Mouse (Mus musculus) CH12.LX (cell line): ENCODE measurements at regions not wholly inside any gene's neighbourhood (a gene's known extent, or its start where the extent isn't known, plus 50 kb on each side); places are given as distances from the start of the nearest gene placed in this dataset.

ENCODE experiments used
- DNase-seq: peaks from one replicate; pipeline ENCODE4 v3.0.0-alpha.2; 2013; ENCODE audit errors: extremely low read depth
- H3K27ac ChIP-seq: 2 replicates; pipeline ENCODE4 v1.5.1; 2012; ENCODE audit warnings: low read depth, mild to moderate bottlenecking, control low read depth, moderate library complexity; ENCODE audit not compliant: insufficient read depth
- H3K27me3 ChIP-seq: replicated peaks from 2 replicates; pipeline ENCODE3; 2012; ENCODE audit warnings: inconsistent platforms
- H3K36me3 ChIP-seq, 2 experiments: replicated peaks in 1 of 2; 2 replicates each; pipeline versions ENCODE3 to v1.6.1; 2012; ENCODE audit warnings: inconsistent platforms in 1 of 2, low read length in 1 of 2, mild to moderate bottlenecking in 1 of 2, mixed read lengths in 1 of 2, moderate library complexity in 1 of 2; ENCODE audit not compliant: control insufficient read depth in 1 of 2, insufficient read depth in 1 of 2
- H3K4me1 ChIP-seq, 2 experiments: 2 replicates each; pipeline ENCODE4 v1.6.1; 2012; ENCODE audit warnings: inconsistent platforms in 1 of 2, moderate library complexity in 1 of 2; ENCODE audit not compliant: insufficient read depth in 2 of 2, control insufficient read depth in 1 of 2
- H3K4me2 ChIP-seq: 2 replicates; pipeline ENCODE4 v1.6.1; 2012; ENCODE audit warnings: low read depth, mild to moderate bottlenecking, control low read depth; ENCODE audit not compliant: poor library complexity, insufficient read depth, severe bottlenecking
- H3K4me3 ChIP-seq, 3 experiments: fragments of 150-350 bp in 1 of 3; sonication (generic) in 1 of 3; replicated peaks in 1 of 3; 2 replicates each; pipeline versions ENCODE3 to v1.5.1; 2011 to 2012; ENCODE audit warnings: low read depth in 2 of 3, low read length in 2 of 3, mild to moderate bottlenecking in 2 of 3, moderate library complexity in 2 of 3, control low read depth in 1 of 3, improper control_type of control experiment in 1 of 3, inconsistent platforms in 1 of 3, mixed read lengths in 1 of 3; ENCODE audit not compliant: poor library complexity in 1 of 3
- H3K79me2 ChIP-seq: replicated peaks from 2 replicates; pipeline ENCODE4 v1.6.1; 2012; ENCODE audit warnings: mild to moderate bottlenecking, moderate library complexity; ENCODE audit not compliant: control insufficient read depth, poor library complexity, insufficient read depth, severe bottlenecking; ENCODE audit errors: extremely low read depth
- H3K9ac ChIP-seq: 2 replicates; pipeline ENCODE4 v1.6.1; 2012; ENCODE audit warnings: low read depth, mild to moderate bottlenecking, control low read depth, moderate library complexity; ENCODE audit not compliant: insufficient read depth
- H3K9me3 ChIP-seq: replicated peaks from 2 replicates; pipeline ENCODE3; 2012; ENCODE audit warnings: low read length, inconsistent platforms, mixed read lengths
- CHD1 ChIP-seq: IDR thresholded peaks from 2 replicates; pipeline ENCODE4 v1.6.1; 2012; ENCODE audit warnings: low read depth, low read length, improper control_type of control experiment, inconsistent platforms
- CHD2 ChIP-seq: IDR thresholded peaks from 2 replicates; pipeline ENCODE4 v1.6.1; 2011; ENCODE audit warnings: low read length, improper control_type of control experiment
- CTCF ChIP-seq, 2 experiments: IDR thresholded peaks in 1 of 2; conservative IDR thresholded peaks in 1 of 2; 2 replicates each; pipeline ENCODE4 v1.5.1; 2011 to 2012; ENCODE audit warnings: low read depth in 2 of 2, low read length in 2 of 2, improper control_type of control experiment in 1 of 2, inconsistent platforms in 1 of 2, mild to moderate bottlenecking in 1 of 2, moderate library complexity in 1 of 2
- EP300 ChIP-seq: IDR thresholded peaks from 2 replicates; pipeline ENCODE4 v1.6.1; 2011; ENCODE audit warnings: low read length, improper control_type of control experiment
- JUN ChIP-seq: IDR thresholded peaks from 2 replicates; pipeline ENCODE4 v1.6.1; 2011; ENCODE audit warnings: low read depth, mild to moderate bottlenecking, low read length, improper control_type of control experiment, moderate library complexity; ENCODE audit not compliant: insufficient read depth
- MAZ ChIP-seq: IDR thresholded peaks from 2 replicates; pipeline ENCODE4 v1.6.1; 2012; ENCODE audit warnings: low read depth, mild to moderate bottlenecking, inconsistent platforms, low read length, improper control_type of control experiment, moderate library complexity
- MYC ChIP-seq: IDR thresholded peaks from 2 replicates; pipeline ENCODE4 v1.6.1; 2011; ENCODE audit warnings: low read depth, mild to moderate bottlenecking, improper control_type of control experiment, low read length
- NRF1 ChIP-seq: IDR thresholded peaks from 2 replicates; pipeline ENCODE4 v1.6.1; 2014; ENCODE audit warnings: low read depth, mild to moderate bottlenecking, inconsistent platforms, low read length, improper control_type of control experiment, moderate library complexity
- PAX5 ChIP-seq: IDR thresholded peaks from 2 replicates; pipeline ENCODE4 v1.6.1; 2012; ENCODE audit warnings: low read length, inconsistent platforms, mixed read lengths
- POLR2A ChIP-seq: IDR thresholded peaks from 2 replicates; pipeline ENCODE4 v1.6.1; 2011; ENCODE audit warnings: low read depth, mild to moderate bottlenecking, improper control_type of control experiment, low read length
- POLR2AphosphoS2 ChIP-seq: IDR thresholded peaks from 2 replicates; pipeline ENCODE4 v1.6.1; 2011; ENCODE audit warnings: low read depth, low read length, improper control_type of control experiment
- SMC3 ChIP-seq: IDR thresholded peaks from 2 replicates; pipeline ENCODE4 v1.6.1; 2011; ENCODE audit warnings: low read depth, low read length, improper control_type of control experiment
- USF2 ChIP-seq: conservative IDR thresholded peaks from 2 replicates; pipeline ENCODE4 v1.6.1; 2011; ENCODE audit warnings: low read depth, low read length, improper control_type of control experiment
- ZC3H11A ChIP-seq: IDR thresholded peaks from 2 replicates; pipeline ENCODE4 v1.6.1; 2012; ENCODE audit warnings: low read depth, mild to moderate bottlenecking, inconsistent platforms, low read length, improper control_type of control experiment
- ZMIZ1 ChIP-seq: IDR thresholded peaks from 2 replicates; pipeline ENCODE4 v1.6.1; 2012; ENCODE audit warnings: low read depth, mild to moderate bottlenecking, inconsistent platforms, low read length, improper control_type of control experiment
- dilution Hi-C: fragments of 300-500 bp; cut with MboI; formaldehyde crosslinking; loops from 2 replicates; pipeline ENCODE4 v1.14.3; 2020; ENCODE audit warnings: low sequenced_read_pairs; ENCODE audit not compliant: extremely low pct_unique_long_range_greater_than_20kb, extremely low pct_ligation_motif_present
- in situ Hi-C: fragments of 300-500 bp; cut with MboI; formaldehyde crosslinking; loops from 3 replicates; pipeline ENCODE4 v1.14.3; 2019; ENCODE audit warnings: low sequenced_read_pairs, low pct_ligation_motif_present, low pct_unique_long_range_greater_than_20kb, mixed read lengths

GRCm38 (mm10) chr5:37980692-37981091 is 57.9 kb upstream of the Stx18 start:
- Histone ChIP-seq H3K4me2 (no peak overlapping the region), H3K4me3 (no peak overlapping the region), H3K9me3 (no peaks in the 10 kb centered on the region), H3K79me2 (no peaks in the 10 kb centered on the region), H3K36me3 (peaks cover 0 to 21% of the 10 kb centered on the region in 2 experiments), H3K27me3 (peaks cover 7% of the 10 kb centered on the region), H3K27ac (no peak overlapping the region), H3K4me1 (no peaks in the 10 kb centered on the region), H3K9ac (no peak overlapping the region)
- TF ChIP-seq ZMIZ1 (no peak), MYC (no peak), CHD2 (no peak)
- in situ Hi-C loops (no loop called here), dilution Hi-C loops (no loop called here)
- no peak for DNase-seq

DNA sequence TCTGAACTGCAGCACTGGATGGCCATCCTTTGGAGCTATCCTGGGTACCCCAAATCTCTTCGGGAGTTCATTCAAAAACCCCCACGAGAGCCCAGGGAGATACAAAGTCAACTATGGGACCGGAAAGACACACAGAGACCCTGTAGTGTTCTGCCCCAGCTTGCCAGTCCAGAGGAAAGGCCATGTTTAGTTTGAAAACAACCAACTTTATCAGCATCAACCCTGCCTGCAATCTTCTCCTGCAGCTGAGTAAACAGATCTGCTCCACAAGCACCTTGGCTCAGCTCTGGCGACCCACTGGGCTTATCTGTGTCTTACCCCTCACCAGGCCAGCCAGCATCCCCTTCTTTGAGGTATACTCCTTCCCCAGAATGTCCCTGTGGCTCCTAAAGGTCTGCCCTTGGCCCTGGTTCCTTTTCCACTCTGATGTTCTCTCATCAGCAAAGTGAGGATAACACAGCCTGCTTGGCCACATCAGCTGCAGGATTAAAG is 61.6 kb upstream of the Stx18 start:
- peaks cover 0 to 18% of the 10 kb centered on the region in 2 experiments; a peak in 2 of 4 replicates for H3K4me1 ChIP-seq
- no peak for DNase-seq
- in situ Hi-C loops = no loop called here
- no peaks in the 10 kb centered on the region for H3K27me3 ChIP-seq
- TF ChIP-seq NRF1 (no peak), JUN (no peak), PAX5 (no peak), EP300 (no peak), ZMIZ1 (no peak), POLR2A (no peak), MAZ (no peak), POLR2AphosphoS2 (no peak), CHD1 (no peak), CHD2 (no peak), CTCF (conservative IDR thresholded peaks at IDR 0.05 in 1 of 2, IDR thresholded peaks at IDR 0.05 in 1 of 2; ENCODE audit: low read depth in 2 of 2, low read length in 2 of 2) (no peak), USF2 (no peak), SMC3 (no peak), ZC3H11A (no peak), MYC (no peak)
- TF ChIP-seq, all 38 proteins: peak for 0
- H3K4me3 ChIP-seq = no peak overlapping the region
- H3K79me2 ChIP-seq = no peaks in the 10 kb centered on the region
- H3K4me2 ChIP-seq = no peak overlapping the region
- H3K9ac ChIP-seq = no peak overlapping the region
- H3K27ac ChIP-seq = no peak overlapping the region
- peaks cover 0 to 39% of the 10 kb centered on the region in 2 experiments for H3K36me3 ChIP-seq
- dilution Hi-C loops = no loop called here
- H3K9me3 ChIP-seq = no peaks in the 10 kb centered on the region
